Mouse (Mus musculus) erythroblast, embryonic 14.5 days (primary cell): ENCODE measurements around the gene Bcl10.

ENCODE experiments used
- GATA1 ChIP-seq: IDR thresholded peaks from 2 replicates; pipeline ENCODE4 v1.6.1; 2012; ENCODE audit warnings: low read length, inconsistent platforms, mixed read lengths
- TAL1 ChIP-seq: IDR thresholded peaks from 3 replicates; pipeline ENCODE4 v1.6.1; 2012; ENCODE audit warnings: low read length, inconsistent platforms, mixed read lengths

DNA sequence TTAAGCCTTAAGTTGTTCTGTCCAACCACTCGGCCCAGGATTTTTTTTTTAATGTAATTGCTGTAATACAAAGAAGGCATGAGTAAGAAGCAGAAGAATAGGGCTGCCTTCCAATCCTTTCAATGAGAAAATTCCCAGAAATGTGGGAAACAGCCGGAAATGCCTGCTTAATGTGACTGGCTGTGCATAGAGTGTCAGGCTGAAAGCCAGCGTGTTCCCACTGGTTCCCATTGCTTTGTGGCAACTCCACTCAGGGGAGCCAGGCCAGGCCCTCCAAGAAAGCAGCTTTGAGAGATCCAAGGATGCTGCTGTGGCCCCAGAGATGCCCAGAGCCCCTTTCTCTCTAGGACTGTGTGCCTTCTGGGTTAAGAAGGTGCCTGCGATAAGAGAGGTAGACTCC is 37.2 kb upstream of the Bcl10 start:
- TF ChIP-seq TAL1 (no peak), GATA1 (no peak)
